Mouse (Mus musculus): ENCODE results near the gene Rabgap1l.

DNA sequence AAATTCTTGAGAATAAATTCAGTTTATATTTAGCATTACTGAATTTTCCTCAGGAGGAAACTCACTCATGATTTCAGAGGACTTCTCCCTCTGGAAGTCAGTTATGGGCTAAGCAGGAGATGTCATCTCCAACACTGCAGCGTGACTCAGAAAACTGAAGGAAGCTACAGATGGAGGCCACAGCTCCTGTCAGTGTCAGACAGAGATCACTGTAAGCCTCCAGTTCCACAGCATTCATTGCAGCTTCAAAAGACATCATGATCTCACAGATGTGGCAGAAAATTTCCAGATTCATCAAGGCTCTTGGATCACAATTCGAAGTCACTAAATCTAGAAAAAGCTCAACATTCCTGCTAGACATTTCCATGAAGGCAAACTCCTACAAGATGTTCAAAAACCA is 555.0 kb downstream of the Rabgap1l start:
- no peak for TF ChIP-seq CTCF (IDR thresholded peaks at IDR 0.05; ENCODE audit: borderline replicate concordance, extremely low read depth, insufficient read depth, insufficient read length)
- no peak for TF ChIP-seq POLR2A (IDR thresholded peaks at IDR 0.05; ENCODE audit: borderline replicate concordance, extremely low read depth, insufficient read depth, insufficient read length, poor library complexity, severe bottlenecking)

Measured in brain, embryonic 14.5 days (tissue).